11 mouse cellular contexts compared by ENCODE assay signal in the genomic region with DNA sequence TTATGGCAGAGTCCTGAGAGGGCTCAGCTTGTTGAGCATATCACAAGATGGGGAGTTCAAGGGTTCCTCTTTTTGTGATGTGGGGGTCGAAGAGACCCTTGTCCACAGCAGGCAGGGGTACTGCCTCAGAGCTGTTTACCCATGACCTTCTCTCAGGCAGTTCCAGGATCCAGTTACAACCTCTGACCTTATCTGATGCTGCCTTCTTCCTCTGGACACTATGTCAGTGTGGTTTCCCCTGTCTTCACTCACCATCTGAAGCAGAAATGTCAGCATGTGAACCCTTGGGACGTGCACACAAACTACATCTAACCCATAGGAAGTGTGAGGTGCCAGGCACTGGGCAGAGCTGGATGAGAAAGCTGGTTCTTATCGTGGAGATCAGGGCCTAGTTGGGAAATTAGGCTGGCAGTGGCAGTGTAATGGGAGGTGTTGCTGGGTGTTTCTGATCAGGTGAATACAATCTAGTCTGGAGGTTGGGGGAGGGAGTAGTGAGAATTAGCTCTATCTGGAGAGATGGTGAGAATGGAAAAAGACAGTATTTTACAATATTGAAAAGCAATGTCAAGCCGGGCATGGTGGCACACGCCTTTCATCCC. TPM values are rescaled to one million over a fixed set of nuclear protein-coding genes. Genes with fewer than 3 reads are reported as not detected.
DNase-seq lines count a peak whose midpoint lies in the region; ATAC-seq lines count a peak whose summit lies in the region.
"Had no signal": no experiment of that assay in that cellular context is flagged by ENCODE, and none has a peak within 500 bp of the region (broad histone marks: within the 10 kb centered on the region; RNA-seq: fewer than 3 reads in every experiment).

No protein-coding gene starts in this region.

- no peak overlapping the region for H3K4me2 ChIP-seq in neural tube, embryonic 13.5 days
- H3K4me2 ChIP-seq in neural tube, embryonic 15.5 days = no peak overlapping the region

- no peaks in the 10 kb centered on the region for H3K27me3 ChIP-seq in neural tube, embryonic 13.5 days
- H3K27me3 ChIP-seq in neural tube, embryonic 15.5 days (replicated peaks) = no peaks in the 10 kb centered on the region
- H3K27me3 ChIP-seq in erythroblast, embryonic 14.5 days (ENCODE audit: control insufficient read depth) = no peaks in the 10 kb centered on the region
- H3K27me3 ChIP-seq: forebrain, embryonic 15.5 days had no signal

- no peak overlapping the region for H3K27ac ChIP-seq in neural tube, embryonic 13.5 days (replicated peaks)
- H3K27ac ChIP-seq in neural tube, embryonic 15.5 days (replicated peaks) = no peak overlapping the region
- H3K27ac ChIP-seq: forebrain, embryonic 15.5 days had no signal

- peak overlapping the region; percentile 17; the same call in 1 of the 2 replicates for H3K9ac ChIP-seq in neural tube, embryonic 13.5 days
- no peak overlapping the region for H3K9ac ChIP-seq in neural tube, embryonic 15.5 days (replicated peaks)
- H3K9ac ChIP-seq: forebrain, embryonic 15.5 days had no signal

- no peak for ATAC-seq in neural tube, embryonic 13.5 days (ENCODE audit: low read depth)
- ATAC-seq in neural tube, embryonic 15.5 days (ENCODE audit: low FRiP score) = no peak
- ATAC-seq in megakaryocyte-erythroid progenitor cell, adult 5-6 weeks (replicated peaks; ENCODE audit: low FRiP score, low TSS enrichment, poor library complexity, severe bottlenecking) = peak; percentile 69
- ATAC-seq: forebrain, embryonic 15.5 days had no signal

- DNase-seq in kidney, adult 11 months = peak; percentile 35
- no peak for DNase-seq in kidney, postnatal 14 days
- no peak for DNase-seq in adrenal gland, postnatal 4 days (ENCODE audit: low spot score in 2 of 2)
- DNase-seq in layer of hippocampus, adult 8-10 months (ENCODE audit: low spot score in 2 of 2) = no peak
- DNase-seq: cerebellum, adult 11 months had no signal

- WGBS in neural tube, embryonic 13.5 days = 88% methylated on average over 5 of the region's 5 CpGs
- WGBS in neural tube, embryonic 15.5 days = 85% methylated on average over 5 of the region's 5 CpGs

- no peak overlapping the region for H3K4me3 ChIP-seq in neural tube, embryonic 13.5 days
- H3K4me3 ChIP-seq in neural tube, embryonic 15.5 days (replicated peaks) = no peak overlapping the region
- H3K4me3 ChIP-seq in erythroblast, embryonic 14.5 days (replicated peaks) = peak overlapping the region; percentile 93

- H3K36me3 ChIP-seq in neural tube, embryonic 13.5 days = no peaks in the 10 kb centered on the region
- H3K36me3 ChIP-seq in neural tube, embryonic 15.5 days = no peaks in the 10 kb centered on the region
- peaks cover 42% of the 10 kb centered on the region for H3K36me3 ChIP-seq in erythroblast, embryonic 14.5 days (ENCODE audit: control insufficient read depth)
- H3K36me3 ChIP-seq: forebrain, embryonic 15.5 days had no signal

- no peaks in the 10 kb centered on the region for H3K9me3 ChIP-seq in neural tube, embryonic 13.5 days
- no peaks in the 10 kb centered on the region for H3K9me3 ChIP-seq in neural tube, embryonic 15.5 days (replicated peaks)
- H3K9me3 ChIP-seq in erythroblast, embryonic 14.5 days (ENCODE audit: control insufficient read depth, low read length) = no peaks in the 10 kb centered on the region
- H3K9me3 ChIP-seq: forebrain, embryonic 15.5 days; limb, embryonic 10.5 days had no signal

- peaks cover 32% of the 10 kb centered on the region for H3K4me1 ChIP-seq in neural tube, embryonic 13.5 days (replicated peaks)
- peaks cover 35% of the 10 kb centered on the region for H3K4me1 ChIP-seq in neural tube, embryonic 15.5 days
- peaks cover 47% of the 10 kb centered on the region for H3K4me1 ChIP-seq in erythroblast, embryonic 14.5 days (ENCODE audit: control insufficient read depth)

RNA-seq across cellular contexts. Expression of a gene that starts 2.0 kb away (rescaled TPM):
- 116 and 123 TPM in 2 replicates for polyA plus RNA-seq in neural tube, embryonic 13.5 days (2015; fragmentation: Nextera tagmentation; extraction: Ambion mirVana)
- 107 and 110 TPM in 2 replicates for polyA plus RNA-seq in neural tube, embryonic 15.5 days (2015; fragmentation: Nextera tagmentation; extraction: Ambion mirVana)
- polyA plus RNA-seq in erythroblast, embryonic 14.5 days (2012) = 136 and 157 TPM in 2 replicates
- 92.1 and 105 TPM in 2 replicates for total RNA-seq in megakaryocyte-erythroid progenitor cell, adult 5-6 weeks (2014; fragmentation: Nextera tagmentation)
- 38.2 and 70.3 TPM in 2 replicates for total RNA-seq in megakaryocyte-erythroid progenitor cell, adult 5-6 weeks (2017)
- 10 to 100 TPM; 67.4 to 72.8 TPM for total RNA-seq in adrenal gland, postnatal 4 days (2021)
- total RNA-seq in layer of hippocampus, adult 8-10 months (2022) = 10 to 100 TPM; 67.0 to 98.4 (median 83.6) TPM

RNA-seq across cellular contexts. Expression of a gene that starts 15.3 kb away (rescaled TPM):
- 36.8 and 39.1 TPM in 2 replicates for polyA plus RNA-seq in neural tube, embryonic 13.5 days (2015; fragmentation: Nextera tagmentation; extraction: Ambion mirVana)
- 33.6 and 41.2 TPM in 2 replicates for polyA plus RNA-seq in neural tube, embryonic 15.5 days (2015; fragmentation: Nextera tagmentation; extraction: Ambion mirVana)
- 13.2 and 20.3 TPM in 2 replicates for polyA plus RNA-seq in erythroblast, embryonic 14.5 days (2012)
- 438 and 460 TPM in 2 replicates for total RNA-seq in megakaryocyte-erythroid progenitor cell, adult 5-6 weeks (2014; fragmentation: Nextera tagmentation)
- total RNA-seq in megakaryocyte-erythroid progenitor cell, adult 5-6 weeks (2017) = 469 and 531 TPM in 2 replicates
- 100 to 1,000 TPM; 413 to 434 TPM for total RNA-seq in adrenal gland, postnatal 4 days (2021)
- 100 to 1,000 TPM; 201 to 242 (median 213) TPM for total RNA-seq in layer of hippocampus, adult 8-10 months (2022)

RNA-seq across cellular contexts. Expression of a gene that starts 58.1 kb away (rescaled TPM):
- polyA plus RNA-seq in neural tube, embryonic 13.5 days (2015; fragmentation: Nextera tagmentation; extraction: Ambion mirVana) = 39.2 and 42.2 TPM in 2 replicates
- polyA plus RNA-seq in neural tube, embryonic 15.5 days (2015; fragmentation: Nextera tagmentation; extraction: Ambion mirVana) = 37.5 and 39.1 TPM in 2 replicates
- polyA plus RNA-seq in erythroblast, embryonic 14.5 days (2012) = 1.2 TPM in 2 replicates
- total RNA-seq in megakaryocyte-erythroid progenitor cell, adult 5-6 weeks (2014; fragmentation: Nextera tagmentation) = 15.6 and 27.3 TPM in 2 replicates
- total RNA-seq in megakaryocyte-erythroid progenitor cell, adult 5-6 weeks (2017) = 9.0 and 10.9 TPM in 2 replicates
- total RNA-seq in adrenal gland, postnatal 4 days (2021) = 10 to 100 TPM; 27.9 to 30.5 TPM
- total RNA-seq in layer of hippocampus, adult 8-10 months (2022) = 10 to 100 TPM; 48.2 to 50.3 (median 49.2) TPM
